Mouse (Mus musculus): ENCODE results near the gene Kif3a. TPM values are rescaled to one million over a fixed set of nuclear protein-coding genes. Genes with fewer than 3 reads are reported as not detected.

Gene Kif3a
- polyA plus RNA-seq, 1 experiment from 2014 or later, result 77.5 TPM

DNA sequence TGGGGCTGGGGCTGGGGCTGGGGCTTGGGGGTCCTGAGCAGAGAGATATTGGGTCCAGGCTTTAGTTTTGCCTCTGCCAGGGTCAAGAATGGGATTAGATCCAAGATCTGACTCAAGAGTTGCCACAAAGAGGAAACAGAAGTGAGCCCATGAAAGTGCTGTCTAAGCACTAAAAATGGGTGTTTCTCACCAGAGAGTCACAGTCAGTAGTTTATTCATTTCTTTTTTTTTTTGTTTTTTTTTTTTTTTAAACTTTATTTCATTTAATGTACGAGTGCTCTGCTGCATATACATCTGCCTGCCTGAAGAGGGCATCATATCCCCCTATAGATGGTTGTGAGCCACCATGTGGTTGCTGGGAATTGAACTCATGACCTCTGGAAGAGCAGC lies 35.0 kb upstream of the Kif3a start:
- H3K4me2 ChIP-seq (replicated peaks; ENCODE audit: low read depth, low read length), result no peak overlapping the region
- H3K9ac ChIP-seq (replicated peaks; ENCODE audit: low read depth, low read length), result no peak overlapping the region
- H3K27ac ChIP-seq (ENCODE audit: low read length), result no peak overlapping the region
- H3K27me3 ChIP-seq (ENCODE audit: control insufficient read depth, insufficient read depth, low read length), result no peaks in the 10 kb centered on the region
- 96% methylated on average over 1 of the region's 1 CpGs for WGBS
- peaks cover 33% of the 10 kb centered on the region; the same call in 1 of the 2 replicates for H3K36me3 ChIP-seq (ENCODE audit: control insufficient read depth, insufficient read depth, low read length)
- no peak overlapping the region for H3K4me3 ChIP-seq (ENCODE audit: low read depth, low read length)
- H3K4me1 ChIP-seq (ENCODE audit: control insufficient read depth, insufficient read depth, low read length), result peaks cover 8% of the 10 kb centered on the region; the same call in 1 of the 2 replicates
- ATAC-seq (ENCODE audit: insufficient number of reproducible peaks, insufficient read depth, low FRiP score, low read depth), result no peak
- H3K9me3 ChIP-seq (ENCODE audit: control insufficient read depth, low read depth, low read length), result no peaks in the 10 kb centered on the region

DNA sequence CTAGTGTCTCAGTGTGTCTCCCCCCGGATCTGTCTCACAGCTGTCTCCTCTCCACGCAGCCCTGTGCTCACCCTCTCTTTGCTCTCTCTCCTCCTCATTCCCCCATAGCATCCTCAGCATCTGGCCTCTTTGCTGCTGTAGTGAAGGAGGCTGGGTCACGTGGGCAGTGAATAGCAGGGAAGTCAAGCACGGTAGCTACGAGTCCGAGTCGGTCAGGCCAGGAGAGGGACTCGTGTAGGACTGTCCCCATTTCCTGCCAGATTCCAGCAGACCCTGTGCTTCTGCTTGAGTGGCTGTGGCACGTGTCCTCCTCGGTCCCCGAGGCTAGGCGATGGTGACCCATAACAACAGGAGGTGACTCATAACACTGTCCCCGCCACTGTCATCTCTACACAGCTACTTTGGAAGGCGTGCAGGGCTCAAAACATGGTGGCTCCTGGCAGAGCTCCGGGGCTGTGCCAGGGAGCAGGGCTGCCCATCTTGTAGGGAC lies 28.1 kb upstream of the Kif3a start:
- Histone ChIP-seq H3K4me3 (ENCODE audit: low read depth, low read length) (no peak overlapping the region), H3K9ac (replicated peaks; ENCODE audit: low read depth, low read length) (no peak overlapping the region), H3K4me2 (replicated peaks; ENCODE audit: low read depth, low read length) (no peak overlapping the region), H3K9me3 (ENCODE audit: control insufficient read depth, low read depth, low read length) (no peaks in the 10 kb centered on the region), H3K36me3 (ENCODE audit: control insufficient read depth, insufficient read depth, low read length) (peaks cover 39% of the 10 kb centered on the region), H3K4me1 (ENCODE audit: control insufficient read depth, insufficient read depth, low read length) (no peaks in the 10 kb centered on the region), H3K27ac (ENCODE audit: low read length) (no peak overlapping the region), H3K27me3 (ENCODE audit: control insufficient read depth, insufficient read depth, low read length) (no peaks in the 10 kb centered on the region)
- ATAC-seq (ENCODE audit: insufficient number of reproducible peaks, insufficient read depth, low FRiP score, low read depth), result no peak
- WGBS, result 75% methylated on average over 15 of the region's 15 CpGs

DNA sequence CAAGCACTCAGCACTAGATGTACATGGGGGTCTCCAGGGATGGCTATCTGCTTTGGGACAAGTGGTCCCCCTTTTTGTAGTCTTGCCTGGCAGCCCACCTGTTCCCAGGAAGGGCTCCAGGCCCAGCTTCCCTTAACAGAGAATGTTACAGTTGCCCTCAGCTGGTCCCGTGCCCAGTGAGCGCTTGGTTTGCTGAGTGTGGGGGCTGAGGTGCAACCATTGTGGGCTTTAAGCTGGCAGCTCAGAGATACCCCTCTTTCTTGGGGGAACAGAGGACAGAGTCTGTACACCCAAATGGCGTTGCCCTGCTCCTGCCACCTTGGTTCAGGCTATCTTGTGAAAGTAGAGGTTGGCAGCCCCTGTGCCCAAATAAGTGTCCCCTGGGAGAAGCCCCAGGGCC lies 26.8 kb upstream of the Kif3a start:
- no peaks in the 10 kb centered on the region for H3K9me3 ChIP-seq (ENCODE audit: control insufficient read depth, low read depth, low read length)
- H3K4me1 ChIP-seq (ENCODE audit: control insufficient read depth, insufficient read depth, low read length), result no peaks in the 10 kb centered on the region
- H3K4me2 ChIP-seq (replicated peaks; ENCODE audit: low read depth, low read length), result no peak overlapping the region
- no peak for ATAC-seq (ENCODE audit: insufficient number of reproducible peaks, insufficient read depth, low FRiP score, low read depth)
- no peak overlapping the region for H3K27ac ChIP-seq (ENCODE audit: low read length)
- no peak overlapping the region for H3K9ac ChIP-seq (replicated peaks; ENCODE audit: low read depth, low read length)
- H3K36me3 ChIP-seq (ENCODE audit: control insufficient read depth, insufficient read depth, low read length), result peaks cover 30% of the 10 kb centered on the region
- 93% methylated on average over 3 of the region's 3 CpGs for WGBS
- no peak overlapping the region for H3K4me3 ChIP-seq (ENCODE audit: low read depth, low read length)
- no peaks in the 10 kb centered on the region for H3K27me3 ChIP-seq (ENCODE audit: control insufficient read depth, insufficient read depth, low read length)

DNA sequence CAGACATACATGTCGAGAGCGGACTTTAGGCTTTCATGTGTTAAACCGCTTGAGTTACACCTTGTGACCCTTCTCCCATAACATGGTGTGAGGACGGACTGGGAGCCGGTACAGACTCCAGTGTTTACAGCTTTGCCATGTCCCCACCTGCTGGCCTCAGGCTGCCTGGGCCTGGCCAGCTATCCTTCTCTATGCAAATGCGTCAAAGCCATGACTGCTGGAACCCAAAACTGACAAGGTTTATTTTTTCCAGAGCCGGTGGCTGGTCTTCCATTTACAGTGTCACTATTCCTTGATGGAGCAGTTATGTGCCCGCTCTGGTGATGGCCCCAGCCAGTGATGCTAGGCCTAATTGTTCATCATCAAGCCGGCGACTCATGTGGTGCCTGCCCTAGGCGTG lies 26.0 kb upstream of the Kif3a start:
- Histone ChIP-seq H3K9ac (replicated peaks; ENCODE audit: low read depth, low read length) (no peak overlapping the region), H3K4me2 (replicated peaks; ENCODE audit: low read depth, low read length) (no peak overlapping the region), H3K9me3 (ENCODE audit: control insufficient read depth, low read depth, low read length) (no peaks in the 10 kb centered on the region), H3K4me3 (ENCODE audit: low read depth, low read length) (no peak overlapping the region), H3K27me3 (ENCODE audit: control insufficient read depth, insufficient read depth, low read length) (no peaks in the 10 kb centered on the region), H3K27ac (ENCODE audit: low read length) (no peak overlapping the region), H3K4me1 (ENCODE audit: control insufficient read depth, insufficient read depth, low read length) (no peaks in the 10 kb centered on the region), H3K36me3 (ENCODE audit: control insufficient read depth, insufficient read depth, low read length) (peaks cover 23% of the 10 kb centered on the region)
- ATAC-seq (ENCODE audit: insufficient number of reproducible peaks, insufficient read depth, low FRiP score, low read depth), result no peak
- WGBS, result 77% methylated on average over 11 of the region's 11 CpGs

DNA sequence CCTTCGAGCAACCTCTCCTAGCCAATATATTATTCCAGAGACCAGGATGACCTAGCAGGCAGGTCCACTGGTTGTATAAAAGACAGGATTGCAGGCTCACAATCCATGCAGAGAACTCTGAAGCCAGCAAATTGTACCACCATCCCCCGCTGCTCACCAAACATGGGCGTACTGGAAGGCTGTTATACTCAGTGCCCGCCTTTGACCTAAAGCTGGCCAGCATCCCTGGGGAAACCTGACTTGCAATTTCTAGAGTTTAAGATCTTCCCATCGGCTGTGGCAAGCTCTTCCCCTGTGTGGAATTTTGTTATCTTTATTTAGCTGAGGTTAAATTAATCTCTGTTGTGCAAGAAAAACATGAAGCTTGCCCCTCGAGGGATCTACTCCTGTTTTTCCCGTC lies 24.2 kb upstream of the Kif3a start:
- Histone ChIP-seq H3K9me3 (ENCODE audit: control insufficient read depth, low read depth, low read length) (no peaks in the 10 kb centered on the region), H3K9ac (replicated peaks; ENCODE audit: low read depth, low read length) (no peak overlapping the region), H3K27me3 (ENCODE audit: control insufficient read depth, insufficient read depth, low read length) (no peaks in the 10 kb centered on the region), H3K4me2 (replicated peaks; ENCODE audit: low read depth, low read length) (no peak overlapping the region), H3K36me3 (ENCODE audit: control insufficient read depth, insufficient read depth, low read length) (peaks cover 15% of the 10 kb centered on the region), H3K27ac (ENCODE audit: low read length) (no peak overlapping the region), H3K4me1 (ENCODE audit: control insufficient read depth, insufficient read depth, low read length) (no peaks in the 10 kb centered on the region), H3K4me3 (ENCODE audit: low read depth, low read length) (no peak overlapping the region)
- no peak for ATAC-seq (ENCODE audit: insufficient number of reproducible peaks, insufficient read depth, low FRiP score, low read depth)
- 55% methylated on average over 7 of the region's 7 CpGs for WGBS

DNA sequence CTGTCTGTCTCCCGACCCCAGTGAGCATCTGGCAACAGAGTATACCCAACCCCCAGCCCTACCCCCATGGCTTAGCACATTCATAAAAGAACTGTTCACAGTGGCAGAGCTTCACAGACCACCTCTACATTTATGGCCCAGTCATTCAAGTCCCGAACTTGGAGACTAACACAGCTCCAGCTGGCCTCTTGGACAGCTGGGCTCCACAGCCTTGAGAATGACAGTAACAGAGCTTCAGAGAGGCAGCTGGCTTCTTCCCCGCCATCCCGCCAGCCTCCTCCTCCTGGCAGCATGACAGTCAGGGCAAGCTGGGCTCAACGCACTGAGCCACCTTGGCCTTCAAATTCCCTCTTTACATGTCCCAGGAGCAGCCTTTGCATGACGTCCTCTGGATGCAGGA lies 20.9 kb upstream of the Kif3a start:
- H3K9me3 ChIP-seq (ENCODE audit: control insufficient read depth, low read depth, low read length), result no peaks in the 10 kb centered on the region
- H3K4me1 ChIP-seq (ENCODE audit: control insufficient read depth, insufficient read depth, low read length), result no peaks in the 10 kb centered on the region
- H3K4me3 ChIP-seq (ENCODE audit: low read depth, low read length), result no peak overlapping the region
- no peak overlapping the region for H3K9ac ChIP-seq (replicated peaks; ENCODE audit: low read depth, low read length)
- H3K27me3 ChIP-seq (ENCODE audit: control insufficient read depth, insufficient read depth, low read length), result no peaks in the 10 kb centered on the region
- no peak overlapping the region for H3K27ac ChIP-seq (ENCODE audit: low read length)
- peaks cover 3% of the 10 kb centered on the region for H3K36me3 ChIP-seq (ENCODE audit: control insufficient read depth, insufficient read depth, low read length)
- ATAC-seq (ENCODE audit: insufficient number of reproducible peaks, insufficient read depth, low FRiP score, low read depth), result no peak
- 63% methylated on average over 6 of the region's 6 CpGs for WGBS
- no peak overlapping the region for H3K4me2 ChIP-seq (replicated peaks; ENCODE audit: low read depth, low read length)

DNA sequence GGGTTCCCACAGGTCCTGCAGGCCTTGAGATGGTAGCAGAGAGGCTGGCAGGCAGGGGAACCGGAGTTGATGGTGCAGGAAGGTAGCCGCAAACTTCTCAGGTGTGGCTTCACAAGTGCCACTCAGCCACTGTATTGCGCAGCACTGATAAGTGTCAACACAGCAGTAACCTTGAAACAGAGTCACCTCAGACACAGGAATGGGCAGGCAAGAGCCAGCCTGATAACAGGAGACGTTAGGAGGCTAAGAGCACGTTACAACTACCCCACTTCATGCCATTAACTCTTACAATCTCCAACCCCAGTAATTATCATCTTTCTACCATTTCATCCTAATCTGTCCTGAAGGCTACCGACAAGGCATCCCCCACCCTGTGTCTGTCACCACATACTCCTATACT lies 19.6 kb upstream of the Kif3a start:
- ATAC-seq (ENCODE audit: insufficient number of reproducible peaks, insufficient read depth, low FRiP score, low read depth), result no peak
- WGBS, result 83% methylated on average over 6 of the region's 6 CpGs
- Histone ChIP-seq H3K4me2 (replicated peaks; ENCODE audit: low read depth, low read length) (no peak overlapping the region), H3K27ac (ENCODE audit: low read length) (no peak overlapping the region), H3K4me1 (ENCODE audit: control insufficient read depth, insufficient read depth, low read length) (no peaks in the 10 kb centered on the region), H3K36me3 (ENCODE audit: control insufficient read depth, insufficient read depth, low read length) (no peaks in the 10 kb centered on the region; the same call in 1 of the 2 replicates), H3K9me3 (ENCODE audit: control insufficient read depth, low read depth, low read length) (no peaks in the 10 kb centered on the region), H3K4me3 (ENCODE audit: low read depth, low read length) (no peak overlapping the region), H3K27me3 (ENCODE audit: control insufficient read depth, insufficient read depth, low read length) (no peaks in the 10 kb centered on the region), H3K9ac (replicated peaks; ENCODE audit: low read depth, low read length) (no peak overlapping the region)

DNA sequence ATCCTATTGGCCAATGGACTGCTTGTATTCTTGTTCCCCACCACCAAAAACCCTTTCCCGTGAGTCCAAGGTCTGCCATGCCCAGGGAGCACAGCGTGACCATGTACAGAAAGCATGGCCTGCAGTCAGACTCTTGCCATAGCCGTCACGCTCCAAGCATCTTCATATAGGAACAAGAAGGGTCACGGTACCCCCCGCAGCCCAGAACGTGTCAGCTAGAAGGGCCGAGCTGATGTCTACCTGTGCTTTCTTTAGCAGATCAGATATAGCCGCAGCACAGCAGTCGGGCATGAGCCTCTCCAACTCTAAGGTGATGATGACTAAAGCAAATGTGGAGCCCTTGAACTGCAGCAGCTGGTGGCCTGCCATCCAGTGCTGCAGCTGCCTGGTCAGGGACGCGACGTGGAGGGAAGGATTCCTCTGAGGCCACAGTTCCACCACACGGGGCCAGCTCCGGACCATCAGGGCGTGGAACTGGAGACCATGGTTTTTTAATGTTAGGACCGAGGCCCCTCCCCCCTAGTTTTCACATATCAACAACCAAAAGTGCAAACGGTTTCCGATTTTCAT lies 19.1 kb upstream of the Kif3a start:
- ATAC-seq (ENCODE audit: insufficient number of reproducible peaks, insufficient read depth, low FRiP score, low read depth), result no peak
- WGBS, result 85% methylated on average over 19 of the region's 19 CpGs
- no peak overlapping the region for H3K27ac ChIP-seq (ENCODE audit: low read length)

DNA sequence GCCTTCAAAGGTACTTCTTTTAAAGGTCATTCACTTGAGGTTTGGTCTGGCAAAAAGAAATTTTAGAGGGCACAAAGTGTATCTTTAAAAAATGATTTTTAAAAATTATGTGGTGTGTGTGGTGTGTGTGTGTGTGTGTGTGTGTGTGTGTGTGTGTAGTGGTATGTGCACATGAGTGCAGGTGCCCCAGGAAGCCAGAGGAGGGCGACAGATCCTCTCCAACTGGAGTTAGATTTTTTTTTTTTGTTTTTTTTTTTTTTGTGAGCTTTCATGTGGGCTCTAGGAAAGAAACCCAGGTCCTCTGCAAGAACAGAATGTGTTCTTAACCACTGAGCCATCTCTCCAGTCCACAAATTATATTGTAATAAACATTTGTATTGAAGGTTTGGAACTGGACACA lies 16.5 kb upstream of the Kif3a start:
- ATAC-seq (ENCODE audit: insufficient number of reproducible peaks, insufficient read depth, low FRiP score, low read depth), result no peak
- Histone ChIP-seq H3K9ac (replicated peaks; ENCODE audit: low read depth, low read length) (no peak overlapping the region), H3K36me3 (ENCODE audit: control insufficient read depth, insufficient read depth, low read length) (no peaks in the 10 kb centered on the region), H3K4me3 (ENCODE audit: low read depth, low read length) (no peak overlapping the region), H3K9me3 (ENCODE audit: control insufficient read depth, low read depth, low read length) (no peaks in the 10 kb centered on the region; the same call in 1 of the 2 replicates), H3K4me1 (ENCODE audit: control insufficient read depth, insufficient read depth, low read length) (no peaks in the 10 kb centered on the region), H3K27me3 (ENCODE audit: control insufficient read depth, insufficient read depth, low read length) (no peaks in the 10 kb centered on the region), H3K27ac (ENCODE audit: low read length) (no peak overlapping the region), H3K4me2 (replicated peaks; ENCODE audit: low read depth, low read length) (no peak overlapping the region)
- WGBS, result 84% methylated on average over 1 of the region's 1 CpGs

More for the DNA sequence above, 19.1 kb upstream of the Kif3a start:
- Histone ChIP-seq H3K4me2 (replicated peaks; ENCODE audit: low read depth, low read length) (no peak overlapping the region), H3K36me3 (ENCODE audit: control insufficient read depth, insufficient read depth, low read length) (no peaks in the 10 kb centered on the region), H3K4me1 (ENCODE audit: control insufficient read depth, insufficient read depth, low read length) (no peaks in the 10 kb centered on the region), H3K9ac (replicated peaks; ENCODE audit: low read depth, low read length) (no peak overlapping the region), H3K9me3 (ENCODE audit: control insufficient read depth, low read depth, low read length) (no peaks in the 10 kb centered on the region; the same call in 1 of the 2 replicates), H3K27me3 (ENCODE audit: control insufficient read depth, insufficient read depth, low read length) (no peaks in the 10 kb centered on the region), H3K4me3 (ENCODE audit: low read depth, low read length) (no peak overlapping the region)

Data from stomach, embryonic 14.5 days (tissue).